Mouse (Mus musculus): ENCODE data around the gene Tpm1.

Gene Tpm1

DNA sequence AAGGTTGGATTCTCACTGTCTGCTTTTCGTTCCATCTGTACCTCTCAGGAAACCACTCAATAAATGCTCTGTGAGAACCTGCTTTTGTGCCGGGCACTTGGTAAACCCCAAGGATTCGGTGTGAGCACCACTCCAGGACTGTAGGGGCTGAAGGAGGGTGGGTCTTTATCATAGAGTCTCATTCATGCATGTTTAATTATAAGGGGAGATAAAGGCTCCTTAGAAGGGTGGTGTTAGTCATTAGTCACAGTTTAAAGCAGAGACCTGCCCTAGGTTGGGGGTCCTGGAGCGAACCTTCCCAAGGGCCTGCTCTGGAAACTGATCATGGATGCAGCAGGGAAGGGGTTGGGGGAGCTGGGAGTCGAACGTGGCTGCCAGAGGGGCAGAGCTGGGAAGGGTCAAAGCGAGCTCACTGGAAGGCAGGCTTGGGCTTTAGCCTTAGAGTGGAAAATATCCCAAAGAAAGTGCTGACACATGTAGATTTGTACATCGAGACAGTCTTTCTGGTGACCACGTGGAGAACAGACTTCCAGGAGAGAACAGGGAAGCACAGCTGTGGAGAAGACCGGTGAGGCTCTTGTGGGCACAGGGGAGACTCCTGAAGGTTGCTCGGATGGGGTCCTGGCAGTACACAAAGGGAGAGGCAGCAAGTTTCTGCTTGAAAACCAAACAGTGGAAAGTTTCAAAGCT lies 60.9 kb downstream of the Tpm1 start:
- no peak for DNase-seq (ENCODE audit: low read depth, low spot score)

DNA sequence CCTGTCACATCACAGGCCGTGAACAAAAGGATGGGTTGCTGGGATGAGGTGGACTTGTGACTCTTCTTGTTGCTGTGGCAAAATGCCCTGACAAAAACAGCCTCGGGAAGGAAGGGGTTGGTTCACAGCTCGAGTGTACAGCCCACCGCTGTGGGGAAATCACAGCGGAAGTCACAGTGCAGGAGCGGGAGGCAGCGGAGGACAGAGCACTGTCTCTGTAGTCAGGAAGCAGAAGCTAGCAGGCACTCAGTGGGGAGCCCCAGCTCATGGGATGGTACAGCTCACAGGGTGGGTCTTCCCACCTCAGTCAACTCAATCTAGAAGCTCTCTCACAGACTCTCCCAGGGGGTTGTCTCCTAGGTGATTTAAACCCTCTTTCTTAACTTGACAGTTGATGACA lies 63.8 kb downstream of the Tpm1 start:
- DNase-seq (ENCODE audit: low read depth, low spot score): no peak

DNA sequence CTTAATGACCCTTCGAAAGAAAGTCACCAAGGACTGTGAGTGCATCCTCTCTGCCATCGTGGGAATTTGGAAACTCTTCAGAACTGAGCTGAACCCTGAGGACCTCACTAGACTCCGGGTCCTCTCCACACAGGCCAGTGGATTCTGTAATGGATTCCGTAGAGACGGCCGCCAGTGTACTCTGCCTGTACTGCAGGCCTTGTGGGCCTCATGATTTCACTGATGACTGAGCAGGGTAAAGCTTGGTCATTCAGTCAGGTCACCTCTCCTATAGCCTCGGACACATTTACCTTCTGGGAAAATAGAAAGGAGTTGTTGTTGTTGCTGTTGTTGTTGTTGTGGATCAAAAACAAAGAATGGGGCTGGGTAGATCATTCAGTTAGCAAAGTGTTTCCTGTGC lies 67.1 kb downstream of the Tpm1 start:
- no peak for DNase-seq (ENCODE audit: low read depth, low spot score)

DNA sequence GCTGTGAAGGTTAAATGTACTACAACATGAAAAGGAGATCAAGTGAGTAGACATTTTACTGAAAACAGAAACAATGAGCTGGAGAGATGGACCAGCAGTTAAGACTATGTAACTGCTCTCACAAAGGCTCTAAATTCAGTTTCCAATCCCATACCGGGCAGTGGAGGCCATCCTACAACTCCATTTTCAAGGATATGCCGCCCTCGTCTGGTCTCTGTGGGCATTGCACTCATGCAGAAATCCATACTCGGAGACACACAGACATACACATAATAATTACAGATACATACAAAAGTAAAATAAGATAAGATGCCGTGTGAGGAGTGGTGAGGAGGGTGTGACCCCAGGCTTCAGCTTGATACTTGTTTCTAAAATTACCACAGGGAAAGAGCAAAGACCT lies 68.7 kb downstream of the Tpm1 start:
- DNase-seq (ENCODE audit: low read depth, low spot score): peak; percentile 68

DNA sequence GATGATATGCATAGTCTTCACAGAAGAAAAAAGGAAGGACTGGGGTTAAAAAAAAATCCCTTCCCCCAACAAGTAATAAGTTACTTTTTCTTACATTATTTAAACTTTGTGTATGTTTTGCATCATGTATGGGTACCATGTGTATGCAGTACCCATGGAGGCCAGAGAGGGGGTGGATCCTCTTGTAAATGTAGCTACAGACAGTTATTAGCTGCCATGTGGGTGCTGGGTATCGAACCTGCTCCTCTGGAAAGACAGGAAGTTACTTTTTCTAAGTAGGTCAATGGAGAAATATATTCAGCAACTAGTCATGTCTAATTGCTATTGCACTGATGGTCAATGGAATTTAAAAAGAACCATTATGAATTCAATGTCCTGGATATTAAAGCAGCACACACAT lies 70.7 kb downstream of the Tpm1 start:
- no peak for DNase-seq (ENCODE audit: low read depth, low spot score)

DNA sequence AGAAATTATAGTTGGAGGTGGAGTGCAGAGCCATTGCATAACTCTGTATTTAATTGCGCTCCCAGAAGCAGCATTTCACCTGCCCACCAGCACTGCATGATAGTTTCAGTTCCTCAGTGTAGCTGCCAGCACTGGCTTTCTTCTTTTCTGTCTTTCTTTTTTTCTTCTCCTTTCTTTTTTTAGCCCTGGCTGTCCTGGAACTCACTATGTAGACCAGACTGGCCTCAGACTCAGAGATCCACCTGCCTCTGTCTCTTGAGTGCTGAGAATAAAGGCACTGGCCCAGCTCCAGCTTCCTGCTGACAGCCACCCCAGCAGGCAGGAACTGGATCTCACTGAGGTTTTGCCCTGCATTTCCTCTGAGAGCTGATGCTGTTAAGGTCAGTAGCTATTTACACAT lies 71.2 kb downstream of the Tpm1 start:
- peak; percentile 82 for DNase-seq (ENCODE audit: low read depth, low spot score)

DNA sequence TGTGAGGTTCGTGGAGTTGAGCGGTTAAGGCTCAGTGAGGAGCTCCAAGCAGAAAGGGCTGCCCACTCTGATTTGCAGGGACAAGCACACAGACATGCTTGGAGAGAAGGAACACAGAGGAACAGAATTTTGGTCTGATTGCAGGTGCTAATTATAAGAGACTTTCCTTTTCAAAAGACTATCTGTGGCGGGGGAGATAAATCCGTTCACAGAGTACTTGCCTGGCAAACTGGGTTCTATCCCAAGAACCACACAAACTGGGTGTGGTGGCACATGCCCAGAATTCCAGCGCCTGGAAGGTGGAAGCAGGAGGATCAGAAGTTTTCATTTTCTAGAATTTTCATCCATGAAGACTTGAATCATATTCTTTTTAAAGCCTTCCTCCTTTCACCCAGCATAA lies 72.1 kb downstream of the Tpm1 start:
- peak; percentile 60 for DNase-seq (ENCODE audit: low read depth, low spot score)

DNA sequence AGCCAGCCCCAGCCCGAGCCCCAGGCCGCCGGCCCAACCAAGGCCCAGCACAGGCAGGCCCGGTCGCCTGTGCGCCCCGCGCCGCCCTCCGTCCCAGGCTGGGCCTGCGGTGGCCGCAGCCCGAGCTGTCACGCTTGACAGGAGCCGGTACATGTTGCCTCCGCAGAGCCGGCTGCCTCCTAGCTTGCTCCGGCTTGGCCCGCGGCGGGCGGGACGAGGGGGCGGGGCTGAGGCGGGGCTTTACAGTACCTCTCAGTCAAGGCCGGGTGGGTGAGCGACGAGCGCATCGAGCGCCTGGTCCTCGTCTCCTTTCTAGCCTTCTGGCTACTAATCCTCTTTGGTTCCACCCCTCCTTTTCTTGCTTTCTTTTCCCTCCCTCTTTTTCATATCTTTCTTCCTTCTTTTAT lies 74.0 kb downstream of the Tpm1 start, which contains the start of gene Lactb:
Lactb (minus strand) TSS at position 246 of the 407 bp plus-strand sequence.
- peak; percentile 97 for DNase-seq (ENCODE audit: low read depth, low spot score)

DNA sequence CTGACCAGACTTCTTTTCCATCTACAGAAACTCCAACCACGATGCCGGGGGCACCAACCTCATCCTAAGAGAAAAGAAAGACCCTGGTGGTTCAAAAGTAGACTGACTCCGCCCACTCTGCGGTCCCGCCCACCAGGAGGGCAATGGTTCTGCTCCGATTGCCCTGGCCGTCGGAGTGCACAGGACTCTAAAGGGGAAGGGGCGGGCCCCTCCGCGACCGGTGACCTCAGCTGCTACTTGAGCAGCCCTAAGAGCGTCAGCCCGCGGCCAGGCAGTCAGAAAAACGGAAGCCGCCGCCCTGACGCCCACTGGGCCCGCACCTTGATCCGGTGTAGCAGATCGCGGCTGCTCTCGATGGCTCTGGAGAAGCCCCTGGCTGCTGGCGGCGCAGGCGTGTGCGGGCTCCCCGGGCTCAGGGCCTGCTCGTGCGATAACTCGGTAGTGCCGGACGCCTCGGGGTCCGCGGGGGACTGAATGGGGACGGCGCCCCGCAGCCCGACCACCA lies 74.4 kb downstream of the Tpm1 start:
- DNase-seq (ENCODE audit: low read depth, low spot score): peak; percentile 67
